Mouse (Mus musculus) forebrain, postnatal 0 days (tissue): ENCODE data around the gene E2f4. TPM values are rescaled to one million over a fixed set of nuclear protein-coding genes. Genes with fewer than 3 reads are reported as not detected.
A peak's percentile ranks its signal among the peaks of the same experiment; 100 is the strongest.

ENCODE experiments used
- ATAC-seq: fragments of 200-750 bp; cut with Nextera tagmentation; 2 replicates; pipeline ENCODE4 v1.8.0; 2017; ENCODE audit warnings: mild to moderate bottlenecking, moderate library complexity
- DNase-seq: peaks from one replicate; pipeline ENCODE4 v3.0.0-alpha.2; 2015
- H3K27ac ChIP-seq: fragments of 300-500 bp; sonication (generic); 2 replicates; pipeline ENCODE4 v1.5.1; 2014; ENCODE audit warnings: low read depth, mild to moderate bottlenecking, antibody characterized with exemption, low read length, moderate library complexity, mixed read lengths
- H3K27me3 ChIP-seq: fragments of 300-500 bp; sonication (generic); 2 replicates; pipeline ENCODE4 v1.6.1; 2014; ENCODE audit warnings: mild to moderate bottlenecking, low read length, mixed read lengths; ENCODE audit not compliant: insufficient read depth
- H3K36me3 ChIP-seq: fragments of 300-500 bp; sonication (generic); 2 replicates; pipeline ENCODE4 v1.6.1; 2014; ENCODE audit warnings: mild to moderate bottlenecking, moderate library complexity; ENCODE audit not compliant: insufficient read depth
- H3K4me1 ChIP-seq: fragments of 300-500 bp; sonication (generic); 2 replicates; pipeline ENCODE4 v1.6.1; 2014; ENCODE audit warnings: antibody characterized with exemption; ENCODE audit not compliant: insufficient read depth
- H3K4me2 ChIP-seq: fragments of 300-500 bp; sonication (generic); 2 replicates; pipeline ENCODE4 v1.6.1; 2014; ENCODE audit warnings: low read depth, mild to moderate bottlenecking, moderate library complexity
- H3K4me3 ChIP-seq: fragments of 300-500 bp; sonication (generic); 2 replicates; pipeline ENCODE4 v1.5.1; 2014; ENCODE audit warnings: low read depth, low read length, mixed read lengths
- H3K9ac ChIP-seq: fragments of 300-500 bp; sonication (generic); 2 replicates; pipeline ENCODE4 v1.6.1; 2014; ENCODE audit warnings: mild to moderate bottlenecking
- H3K9me3 ChIP-seq: fragments of 300-500 bp; sonication (generic); 2 replicates; pipeline ENCODE4 v1.6.1; 2016; ENCODE audit warnings: low read length
- CTCF ChIP-seq: sonication (generic); IDR thresholded peaks from 2 replicates; pipeline ENCODE4 v1.5.1; 2016; ENCODE audit warnings: antibody characterized with exemption, control low read depth, low read depth
- WGBS: fragments of 180-500 bp; shearing (Covaris S2); extraction: QIAGEN DNeasy Blood & Tissue Kit; methylation state at CpG from one replicate; pipeline ENCODE4 v1.1.7; 2014; 5-methylcytosine and 5-hydroxymethylcytosine counted together
- polyA plus RNA-seq: library from polyadenylated mRNA; unstranded; fragments of >200 nt; fragmentation: Nextera tagmentation; extraction: Ambion mirVana; gene quantifications from 2 replicates; pipeline ENCODE4 v1.2.1, GENCODE M21; 2015
- total RNA-seq: library from RNA; depleted of rRNA; stranded (reverse); fragments of >200 nt; gene quantifications from 2 replicates; pipeline ENCODE4 v1.2.3, GENCODE M21; 2014

The E2f4 gene
- total and polyA plus RNA-seq, 2 experiments from 2014 or later, result 30.6 to 36.7 TPM

DNA sequence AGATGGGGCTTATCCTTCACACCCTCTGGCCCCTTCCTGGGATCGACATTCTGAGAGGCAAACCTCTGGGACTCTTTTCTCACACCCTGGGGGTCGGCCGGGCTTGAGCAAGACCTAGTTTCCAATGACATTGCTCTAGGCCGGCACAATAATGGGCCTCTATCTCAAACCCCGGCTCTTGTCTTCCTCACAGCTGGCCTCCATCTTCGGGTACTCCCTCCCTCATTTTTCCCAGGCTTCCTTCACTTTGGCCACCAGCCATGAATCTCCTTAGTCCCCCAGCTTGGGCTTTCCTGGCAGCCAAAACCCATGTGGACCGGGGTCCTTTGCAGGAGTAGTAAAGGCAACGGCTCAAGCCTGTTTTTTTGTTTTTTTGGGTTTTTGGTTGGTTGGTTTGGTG is 43.9 kb downstream of the E2f4 start:
- WGBS, result 31% methylated on average over 8 of the region's 8 CpGs
- DNase-seq (peak; percentile 41), ATAC-seq (no peak; the same call in 1 of the 2 replicates)
- TF ChIP-seq CTCF, result no peak
- H3K9ac ChIP-seq, result no peak overlapping the region
- no peaks in the 10 kb centered on the region for H3K9me3 ChIP-seq
- H3K27ac ChIP-seq, result no peak overlapping the region
- no peak overlapping the region for H3K4me2 ChIP-seq
- no peaks in the 10 kb centered on the region for H3K4me1 ChIP-seq
- H3K4me3 ChIP-seq, result no peak overlapping the region
- H3K27me3 ChIP-seq, result no peaks in the 10 kb centered on the region
- H3K36me3 ChIP-seq, result no peaks in the 10 kb centered on the region

DNA sequence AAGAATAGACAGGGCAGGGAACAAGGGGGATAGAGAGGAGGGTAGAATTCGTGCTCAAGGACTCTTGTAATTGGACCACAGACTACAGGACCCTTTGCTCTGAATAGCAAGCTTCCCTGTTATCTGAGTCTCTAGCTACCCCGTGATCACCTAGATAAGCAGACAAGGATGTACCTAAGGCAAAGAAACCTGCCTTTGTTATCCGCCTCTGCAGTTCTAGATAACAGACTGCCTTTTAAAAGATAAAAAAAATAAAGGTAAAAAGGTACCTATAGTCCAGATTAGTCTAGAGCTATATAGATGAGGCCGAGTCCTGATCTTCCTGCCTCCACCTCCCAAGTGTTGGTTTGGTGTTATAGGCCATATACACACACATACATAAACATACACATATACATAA is 45.3 kb downstream of the E2f4 start:
- 79% methylated on average over 4 of the region's 4 CpGs for WGBS
- DNase-seq (no peak), ATAC-seq (no peak)
- H3K4me1 ChIP-seq, result peaks cover 4% of the 10 kb centered on the region; the same call in 1 of the 2 replicates
- H3K36me3 ChIP-seq, result no peaks in the 10 kb centered on the region
- no peaks in the 10 kb centered on the region for H3K9me3 ChIP-seq
- TF ChIP-seq CTCF, result no peak
- H3K4me2 ChIP-seq, result no peak overlapping the region
- no peak overlapping the region for H3K27ac ChIP-seq
- no peaks in the 10 kb centered on the region; the same call in 1 of the 2 replicates for H3K27me3 ChIP-seq
- no peak overlapping the region for H3K4me3 ChIP-seq
- H3K9ac ChIP-seq, result no peak overlapping the region

DNA sequence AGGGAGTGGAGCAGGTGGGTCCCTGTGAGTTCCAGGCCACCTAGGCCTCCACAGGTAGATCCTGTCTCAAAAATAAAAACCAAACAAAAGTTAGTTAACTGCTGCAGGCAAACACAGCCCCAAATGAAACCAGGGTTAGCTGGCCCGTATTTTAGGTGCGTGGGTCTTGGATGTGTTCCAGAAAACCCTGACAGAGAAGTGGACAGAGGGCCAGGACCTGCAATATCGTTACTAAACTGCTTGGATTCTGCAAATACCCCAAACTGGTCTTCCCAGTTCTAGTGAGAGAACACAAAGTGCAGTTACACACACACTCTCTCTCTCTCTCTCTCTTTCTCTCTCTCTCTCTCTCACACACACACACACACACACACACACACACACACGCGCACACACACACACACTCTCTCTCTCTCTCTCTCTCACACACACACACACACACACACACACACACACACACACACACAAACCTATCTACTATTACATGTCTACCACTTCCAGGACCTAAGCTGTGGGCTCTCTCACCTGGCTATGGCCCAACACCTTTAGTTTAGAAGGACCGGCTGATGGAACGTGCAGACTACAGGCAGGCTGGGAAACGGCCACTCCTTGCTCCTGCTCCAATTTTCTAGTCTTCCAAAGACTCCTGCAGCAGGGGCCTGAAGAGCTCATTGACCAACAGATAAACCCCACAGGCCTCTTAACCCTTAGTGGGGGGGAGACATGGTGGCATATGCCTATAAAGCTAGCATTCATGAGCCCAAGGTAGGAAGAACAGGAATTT is 46.5 kb downstream of the E2f4 start:
- ATAC-seq (no peak), DNase-seq (no peak)
- H3K4me3 ChIP-seq, result no peak overlapping the region
- H3K36me3 ChIP-seq, result no peaks in the 10 kb centered on the region
- no peak overlapping the region for H3K4me2 ChIP-seq
- H3K9me3 ChIP-seq, result no peaks in the 10 kb centered on the region
- no peak for TF ChIP-seq CTCF
- 61% methylated on average over 6 of the region's 8 CpGs for WGBS
- H3K9ac ChIP-seq, result no peak overlapping the region
- H3K27ac ChIP-seq, result no peak overlapping the region
- H3K4me1 ChIP-seq, result peaks cover 4% of the 10 kb centered on the region; the same call in 1 of the 2 replicates
- H3K27me3 ChIP-seq, result no peaks in the 10 kb centered on the region; the same call in 1 of the 2 replicates

DNA sequence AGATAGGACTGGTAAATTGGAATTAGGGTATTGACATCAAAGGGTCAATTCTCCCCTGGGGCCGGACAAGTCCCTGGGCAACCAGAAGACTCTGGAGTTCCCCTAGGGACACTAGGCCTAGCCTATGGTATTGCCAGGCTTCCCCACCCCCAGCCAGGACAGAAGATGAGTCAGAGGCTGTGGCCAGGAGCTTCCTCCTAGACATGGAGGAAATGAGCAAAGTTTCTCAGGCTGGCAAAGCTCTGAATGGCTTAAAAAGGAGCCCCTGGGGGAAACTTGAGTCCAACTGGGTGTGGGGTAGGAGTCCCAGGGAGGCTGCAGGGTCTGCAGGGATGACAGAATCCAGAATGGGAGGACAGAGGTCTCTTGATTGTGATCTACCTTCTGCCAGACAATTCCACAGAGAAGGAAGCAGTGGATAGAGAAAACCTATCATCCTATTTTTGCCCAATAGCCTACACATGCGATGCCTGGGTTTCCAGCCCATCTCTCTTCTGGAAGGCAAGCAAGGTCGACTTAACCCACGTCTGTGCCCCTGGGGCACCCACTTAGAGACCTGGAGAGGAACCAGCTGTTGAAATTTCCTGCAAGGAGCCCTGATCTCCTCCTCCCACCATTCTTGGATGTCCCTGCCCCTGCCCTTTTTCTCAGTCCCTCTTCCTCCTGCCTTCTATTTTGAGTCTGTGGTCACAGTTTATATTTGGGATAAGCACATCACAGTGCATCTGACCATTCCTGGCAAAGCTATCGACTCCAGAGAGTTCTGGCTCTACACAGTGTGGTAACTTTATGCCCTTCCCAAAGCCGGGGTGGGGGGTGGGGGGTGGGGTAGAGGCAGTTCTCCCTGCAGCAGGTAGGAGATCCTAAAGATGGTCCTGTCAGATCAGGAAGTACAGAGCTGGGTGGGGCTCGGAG is 47.9 kb downstream of the E2f4 start:
- Histone ChIP-seq H3K4me3 (no peak overlapping the region), H3K9ac (no peak overlapping the region), H3K4me1 (peaks cover 7% of the 10 kb centered on the region; the same call in 1 of the 2 replicates), H3K27me3 (no peaks in the 10 kb centered on the region; the same call in 1 of the 2 replicates), H3K9me3 (no peaks in the 10 kb centered on the region), H3K36me3 (no peaks in the 10 kb centered on the region), H3K4me2 (no peak overlapping the region), H3K27ac (no peak overlapping the region)
- no peak for DNase-seq
- 75% methylated on average over 7 of the region's 7 CpGs for WGBS
- ATAC-seq, result no peak
- no peak for TF ChIP-seq CTCF

DNA sequence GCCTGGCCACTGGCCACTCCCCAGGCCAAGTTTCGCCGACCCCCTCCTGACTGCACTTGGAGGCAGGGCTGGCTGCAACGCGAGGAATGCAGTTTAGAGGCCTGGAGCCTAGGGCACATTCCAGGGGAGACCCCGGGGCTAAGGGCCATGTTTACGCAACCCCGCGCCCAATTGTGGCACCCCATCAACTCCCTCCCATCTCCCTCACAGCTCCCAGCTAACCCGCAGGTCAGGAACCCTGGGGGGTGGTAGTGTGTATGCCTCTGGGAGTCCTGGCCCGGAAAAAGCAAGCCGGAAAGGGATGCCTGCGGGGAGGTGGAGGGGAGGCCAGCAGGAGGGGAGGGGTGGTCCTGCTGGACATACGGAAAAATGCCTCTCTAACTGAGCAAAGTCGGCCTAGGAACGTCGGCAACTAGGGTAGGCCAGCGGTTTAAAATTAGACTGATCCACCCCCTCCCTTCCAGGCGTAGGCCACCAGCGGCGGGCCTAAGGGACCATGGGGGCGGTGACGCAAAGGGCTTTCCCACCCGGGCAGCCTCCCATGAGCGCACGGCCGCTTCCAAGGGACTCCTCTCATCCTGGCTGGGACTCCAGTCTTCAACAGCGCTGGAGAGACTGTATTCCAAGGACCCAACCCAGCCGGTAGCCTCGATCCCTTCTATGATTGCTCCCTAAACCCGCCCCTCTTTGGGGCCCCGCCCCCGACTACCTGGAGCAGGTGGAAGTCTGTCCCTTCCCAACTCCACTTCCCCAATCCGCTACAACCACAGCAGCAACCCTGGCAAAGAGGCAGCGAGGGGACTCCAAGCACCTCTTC is 49.4 kb downstream of the E2f4 start:
- no peak overlapping the region for H3K27ac ChIP-seq
- peak overlapping the region; percentile 66 for H3K4me3 ChIP-seq
- no peak for TF ChIP-seq CTCF
- peak overlapping the region; percentile 28; the same call in 1 of the 2 replicates for H3K9ac ChIP-seq
- H3K4me1 ChIP-seq, result peaks cover 11% of the 10 kb centered on the region; the same call in 1 of the 2 replicates
- no peaks in the 10 kb centered on the region for H3K9me3 ChIP-seq
- H3K4me2 ChIP-seq, result peak overlapping the region; percentile 98
- DNase-seq (no peak), ATAC-seq (no peak)
- H3K36me3 ChIP-seq, result no peaks in the 10 kb centered on the region
- no peaks in the 10 kb centered on the region; the same call in 1 of the 2 replicates for H3K27me3 ChIP-seq
- 3% methylated on average over 32 of the region's 34 CpGs for WGBS
